Mouse (Mus musculus) forebrain, embryonic 14.5 days (tissue): ENCODE data around the gene Plekhg4. TPM values are rescaled to one million over a fixed set of nuclear protein-coding genes. Genes with fewer than 3 reads are reported as not detected.

ENCODE experiments used
- ATAC-seq: fragments of 200-750 bp; cut with Nextera tagmentation; 2 replicates; pipeline ENCODE4 v1.8.0; 2017; ENCODE audit warnings: mild to moderate bottlenecking, moderate library complexity
- DNase-seq: peaks from one replicate; pipeline ENCODE4 v3.0.0-alpha.2; 2015; ENCODE audit warnings: low spot score
- H3K27ac ChIP-seq: fragments of 300-500 bp; sonication (generic); 2 replicates; pipeline ENCODE4 v1.5.1; 2014; ENCODE audit warnings: low read depth, mild to moderate bottlenecking, control low read depth, low read length, moderate library complexity
- H3K27me3 ChIP-seq: fragments of 300-500 bp; sonication (generic); replicated peaks from 2 replicates; pipeline ENCODE4 v1.6.1; 2014; ENCODE audit warnings: low read length, control low read depth, mixed read lengths; ENCODE audit not compliant: control insufficient read depth, insufficient read depth
- H3K36me3 ChIP-seq: fragments of 300-500 bp; sonication (generic); 2 replicates; pipeline ENCODE4 v1.6.1; 2014; ENCODE audit warnings: low read length, control low read depth; ENCODE audit not compliant: control insufficient read depth, insufficient read depth
- H3K4me1 ChIP-seq: fragments of 300-500 bp; sonication (generic); 2 replicates; pipeline ENCODE4 v1.6.1; 2014; ENCODE audit warnings: antibody characterized with exemption, low read length, control low read depth; ENCODE audit not compliant: control insufficient read depth, insufficient read depth
- H3K4me2 ChIP-seq: fragments of 300-500 bp; sonication (generic); 2 replicates; pipeline ENCODE4 v1.6.1; 2014; ENCODE audit warnings: mild to moderate bottlenecking, control low read depth, low read length
- H3K4me3 ChIP-seq: fragments of 300-500 bp; sonication (generic); 2 replicates; pipeline ENCODE4 v1.5.1; 2014; ENCODE audit warnings: low read depth, low read length, control low read depth
- H3K9ac ChIP-seq: fragments of 300-500 bp; sonication (generic); 2 replicates; pipeline ENCODE4 v1.6.1; 2014; ENCODE audit warnings: mild to moderate bottlenecking, low read length, control low read depth, moderate library complexity
- H3K9me3 ChIP-seq: fragments of 300-500 bp; sonication (generic); replicated peaks from 2 replicates; pipeline ENCODE4 v1.6.1; 2016; ENCODE audit warnings: low read length, control low read depth, mixed read lengths; ENCODE audit not compliant: control insufficient read depth
- WGBS: fragments of 180-500 bp; shearing (Covaris S2); extraction: QIAGEN DNeasy Blood & Tissue Kit; methylation state at CpG from one replicate; pipeline ENCODE4 v1.1.7; 2014; 5-methylcytosine and 5-hydroxymethylcytosine counted together
- polyA plus RNA-seq: library from polyadenylated mRNA; unstranded; fragments of >200 nt; fragmentation: Nextera tagmentation; extraction: Ambion mirVana; gene quantifications from 2 replicates; pipeline ENCODE4 v1.2.1, GENCODE M21; 2014

The Plekhg4 gene
- polyA plus RNA-seq, 1 experiment from 2014 or later, result 1.2 TPM

GRCm38 (mm10) chr8:105406416-105406815, 33.3 kb downstream of the Plekhg4 start:
- ATAC-seq (peak; percentile 34; the same call in 1 of the 2 replicates), DNase-seq (peak; percentile 64)
- 67% methylated on average over 10 of the region's 10 CpGs for WGBS
- Histone ChIP-seq H3K4me3 (no peak overlapping the region), H3K9me3 (no peaks in the 10 kb centered on the region), H3K4me2 (no peak overlapping the region), H3K4me1 (no peaks in the 10 kb centered on the region; the same call in 1 of the 2 replicates), H3K27me3 (no peaks in the 10 kb centered on the region), H3K9ac (no peak overlapping the region), H3K27ac (no peak overlapping the region), H3K36me3 (no peaks in the 10 kb centered on the region)

DNA sequence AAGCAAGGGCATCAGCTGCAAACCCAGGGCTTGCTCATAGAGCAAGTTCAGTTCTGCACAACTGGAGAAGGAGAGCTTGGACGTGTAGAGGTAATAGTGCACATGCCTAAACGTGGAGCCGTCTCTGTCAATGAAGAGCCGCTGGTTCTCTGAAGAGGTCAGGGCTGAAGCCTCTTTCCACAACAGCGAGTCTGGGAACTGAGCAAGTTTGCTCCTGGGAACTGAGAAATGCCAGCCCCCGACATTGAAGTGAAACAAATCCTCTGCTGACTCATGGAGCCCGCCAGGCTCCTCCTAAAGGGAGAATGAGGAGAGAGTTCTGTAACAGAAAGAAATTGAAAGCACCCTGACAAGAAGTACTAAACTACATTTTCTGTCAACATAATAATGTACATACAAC, 35.3 kb downstream of the Plekhg4 start:
- 74% methylated on average over 7 of the region's 7 CpGs for WGBS
- DNase-seq (no peak), ATAC-seq (no peak)
- H3K4me3 ChIP-seq, result no peak overlapping the region
- H3K4me1 ChIP-seq, result peaks cover 1% of the 10 kb centered on the region
- H3K9me3 ChIP-seq, result no peaks in the 10 kb centered on the region
- no peak overlapping the region for H3K4me2 ChIP-seq
- H3K27ac ChIP-seq, result no peak overlapping the region
- H3K9ac ChIP-seq, result no peak overlapping the region
- no peaks in the 10 kb centered on the region for H3K36me3 ChIP-seq
- peaks cover 5% of the 10 kb centered on the region; the same call in 1 of the 2 replicates for H3K27me3 ChIP-seq

GRCm38 (mm10) chr8:105409947-105410346, 36.9 kb downstream of the Plekhg4 start:
- peaks cover 3% of the 10 kb centered on the region for H3K4me1 ChIP-seq
- DNase-seq, result no peak
- H3K9ac ChIP-seq, result no peak overlapping the region
- H3K9me3 ChIP-seq, result no peaks in the 10 kb centered on the region
- no peak overlapping the region for H3K27ac ChIP-seq
- no peaks in the 10 kb centered on the region for H3K36me3 ChIP-seq
- H3K27me3 ChIP-seq, result peaks cover 11% of the 10 kb centered on the region
- no peak overlapping the region for H3K4me3 ChIP-seq
- no peak overlapping the region for H3K4me2 ChIP-seq
- WGBS, result 94% methylated on average over 6 of the region's 6 CpGs
- no peak for ATAC-seq

- ATAC-seq (peak; percentile 67), DNase-seq (no peak)
- H3K36me3 ChIP-seq, result no peaks in the 10 kb centered on the region
- H3K27me3 ChIP-seq, result peaks cover 11% of the 10 kb centered on the region
- peak within 1 kb of the TSS; percentile 37; the same call in 1 of the 2 replicates for H3K9ac ChIP-seq
- peak within 1 kb of the TSS; percentile 48 for H3K4me2 ChIP-seq
- peak within 1 kb of the TSS; percentile 24 for H3K4me3 ChIP-seq
- no peaks in the 10 kb centered on the region for H3K9me3 ChIP-seq
- no peak within 1 kb of the TSS for H3K27ac ChIP-seq
- H3K4me1 ChIP-seq, result peaks cover 3% of the 10 kb centered on the region; the same call in 1 of the 2 replicates
- 2% methylated on average over 34 of the region's 34 CpGs for WGBS
Measured at GRCm38 (mm10) chr8:105413391-105413790, 40.3 kb downstream of the Plekhg4 start, which contains the start of the genes Kctd19 and Lrrc36. TSS of gene Kctd19 (minus strand) at chr8:105413502. TSS of gene Lrrc36 (plus strand) at chr8:105413571.

GRCm38 (mm10) chr8:105418992-105419391, 45.9 kb downstream of the Plekhg4 start:
- no peak overlapping the region for H3K4me3 ChIP-seq
- 65% methylated on average over 2 of the region's 2 CpGs for WGBS
- no peak overlapping the region for H3K4me2 ChIP-seq

DNA sequence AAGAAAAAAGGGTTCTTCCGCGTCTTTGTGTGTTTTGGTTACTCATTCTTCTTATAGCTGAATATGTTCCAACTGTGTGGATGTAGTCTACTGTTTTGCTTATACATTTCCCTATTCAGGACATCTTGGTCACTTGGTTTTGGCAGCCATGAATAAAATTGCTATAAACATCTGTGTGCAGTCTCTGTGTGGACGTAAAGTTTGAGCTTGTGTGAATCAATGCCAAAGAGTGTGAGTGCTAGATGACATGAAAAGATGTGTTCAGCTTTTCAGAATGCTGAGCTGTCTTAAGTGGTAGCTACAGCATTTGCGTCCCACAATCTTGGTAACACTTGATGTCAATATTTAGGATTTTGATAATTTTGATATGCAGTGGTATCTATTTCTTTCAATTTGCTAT, 46.7 kb downstream of the Plekhg4 start:
- Histone ChIP-seq H3K36me3 (no peaks in the 10 kb centered on the region), H3K9me3 (no peaks in the 10 kb centered on the region), H3K27me3 (no peaks in the 10 kb centered on the region), H3K9ac (no peak overlapping the region), H3K4me3 (no peak overlapping the region), H3K4me2 (no peak overlapping the region), H3K27ac (no peak overlapping the region), H3K4me1 (no peaks in the 10 kb centered on the region)
- 89% methylated on average over 4 of the region's 4 CpGs for WGBS
- ATAC-seq (no peak), DNase-seq (no peak)

More at GRCm38 (mm10) chr8:105418992-105419391, 45.9 kb downstream of the Plekhg4 start:
- no peaks in the 10 kb centered on the region for H3K27me3 ChIP-seq
- H3K4me1 ChIP-seq, result no peaks in the 10 kb centered on the region
- no peaks in the 10 kb centered on the region for H3K36me3 ChIP-seq
- H3K27ac ChIP-seq, result no peak overlapping the region
- no peak for DNase-seq
- ATAC-seq, result no peak
- H3K9ac ChIP-seq, result no peak overlapping the region
- no peaks in the 10 kb centered on the region for H3K9me3 ChIP-seq

- Histone ChIP-seq H3K4me2 (no peak overlapping the region), H3K27me3 (no peaks in the 10 kb centered on the region), H3K9me3 (no peaks in the 10 kb centered on the region), H3K4me3 (no peak overlapping the region), H3K36me3 (no peaks in the 10 kb centered on the region), H3K9ac (no peak overlapping the region), H3K4me1 (no peaks in the 10 kb centered on the region), H3K27ac (no peak overlapping the region)
- ATAC-seq (no peak), DNase-seq (no peak)
- 76% methylated on average over 1 of the region's 1 CpGs for WGBS
Measured at GRCm38 (mm10) chr8:105422006-105422405, 48.9 kb downstream of the Plekhg4 start.

- H3K4me1 ChIP-seq, result no peaks in the 10 kb centered on the region
Measured at GRCm38 (mm10) chr8:105426878-105427277, 53.8 kb downstream of the Plekhg4 start.

GRCm38 (mm10) chr8:105431743-105432515, 58.9 kb downstream of the Plekhg4 start:
- ATAC-seq, result no peak
- no peaks in the 10 kb centered on the region for H3K36me3 ChIP-seq
- H3K9me3 ChIP-seq, result no peaks in the 10 kb centered on the region

More at GRCm38 (mm10) chr8:105426878-105427277, 53.8 kb downstream of the Plekhg4 start:
- no peak overlapping the region for H3K4me2 ChIP-seq
- WGBS, result 85% methylated on average over 6 of the region's 6 CpGs
- no peaks in the 10 kb centered on the region for H3K9me3 ChIP-seq
- no peak for DNase-seq
- H3K27me3 ChIP-seq, result no peaks in the 10 kb centered on the region
- no peaks in the 10 kb centered on the region for H3K36me3 ChIP-seq
- H3K9ac ChIP-seq, result no peak overlapping the region
- no peak overlapping the region for H3K27ac ChIP-seq
- no peak for ATAC-seq
- no peak overlapping the region for H3K4me3 ChIP-seq

More at GRCm38 (mm10) chr8:105431743-105432515, 58.9 kb downstream of the Plekhg4 start:
- Histone ChIP-seq H3K9ac (no peak overlapping the region), H3K4me2 (no peak overlapping the region), H3K27me3 (no peaks in the 10 kb centered on the region), H3K27ac (no peak overlapping the region), H3K4me3 (no peak overlapping the region), H3K4me1 (peaks cover 14% of the 10 kb centered on the region; the same call in 1 of the 2 replicates)
- WGBS, result 36% methylated on average over 7 of the region's 7 CpGs
- DNase-seq, result peak; percentile 37
